Mouse (Mus musculus) right cerebral cortex, postnatal 25 days (tissue): ENCODE data around the gene Tssk4.
A peak's percentile ranks its signal among the peaks of the same experiment; 100 is the strongest.

Experiments
- DNase-seq: peaks from one replicate; pipeline ENCODE4 v3.0.0; 2022

Tssk4 gene

DNA sequence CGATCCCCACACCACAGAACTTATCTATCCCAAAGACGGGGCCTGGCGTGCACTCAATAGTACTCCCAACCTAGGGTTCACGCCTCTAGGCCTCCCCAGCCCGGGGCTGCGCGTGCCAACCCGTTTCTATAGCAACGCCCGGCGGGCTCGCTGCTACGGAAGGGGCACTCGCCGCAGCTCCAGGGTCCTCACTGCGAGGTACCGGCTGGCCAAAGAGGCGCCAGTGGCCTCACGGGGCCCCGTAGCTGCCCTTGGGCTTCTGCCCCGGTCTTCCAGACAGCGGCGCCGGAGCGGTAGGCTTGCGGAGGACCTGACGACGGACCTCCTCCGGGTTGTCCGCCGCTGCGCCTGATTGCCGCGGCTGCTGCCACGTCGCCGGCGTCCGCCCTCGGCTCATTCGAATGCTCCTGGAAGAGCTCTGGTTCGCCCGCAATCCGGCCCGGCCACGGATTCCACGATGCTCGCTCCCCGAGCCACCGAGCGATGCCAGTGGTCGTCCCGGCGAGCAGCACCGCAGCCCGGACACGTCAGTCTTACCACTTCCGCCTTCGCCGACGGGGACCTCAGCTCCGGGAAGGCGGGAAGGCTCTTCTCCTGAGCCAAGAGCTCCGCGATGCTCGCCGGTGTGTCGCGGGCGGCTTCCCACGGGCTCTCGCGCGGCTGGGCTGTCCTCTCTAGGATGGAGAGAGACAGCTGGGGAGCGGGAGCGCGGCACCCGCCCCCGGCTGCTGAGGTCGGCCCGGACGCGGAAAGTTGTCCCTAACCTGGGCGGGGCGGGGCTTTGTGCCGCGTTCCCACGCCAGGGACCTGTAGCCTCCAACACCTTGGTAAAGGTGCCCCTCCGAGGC, 6.7 kb upstream of the Tssk4 start, which contains the start of gene Tm9sf1:
Gene Tm9sf1 (minus strand): TSS at position 747 of the 848 bp plus-strand sequence.
- DNase-seq: peak; percentile 93

DNA sequence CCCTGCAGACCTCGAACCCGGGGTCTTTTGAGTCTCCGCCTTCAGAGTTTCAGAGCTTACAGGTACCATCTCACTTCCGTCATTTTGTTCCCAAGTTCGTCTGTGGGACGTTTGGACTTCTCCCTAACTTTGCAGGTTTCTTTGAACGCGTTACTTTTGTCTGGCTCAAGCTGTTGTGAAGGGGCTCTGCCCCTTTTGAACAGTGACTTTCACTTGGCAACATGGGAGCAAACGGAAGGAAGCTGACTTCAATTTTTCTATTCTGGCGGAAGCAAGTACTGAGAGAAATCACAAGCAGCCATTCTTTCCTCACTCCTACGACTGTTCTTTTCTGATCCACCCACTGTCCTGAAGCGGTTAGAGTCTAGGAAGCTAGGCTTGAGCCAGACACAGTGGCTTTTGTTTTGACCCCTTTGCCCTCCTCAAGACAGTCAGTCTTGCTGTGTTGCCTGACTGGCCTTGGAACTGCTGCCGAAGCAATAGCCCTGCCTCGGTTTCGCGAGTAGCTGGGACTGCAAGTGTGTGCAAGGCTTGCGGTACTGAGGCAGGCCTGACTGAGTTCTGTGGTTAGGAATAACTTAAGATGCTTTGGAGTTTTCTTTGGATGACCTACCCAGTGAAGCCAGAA, 5.6 kb upstream of the Tssk4 start:
- DNase-seq: no peak

DNA sequence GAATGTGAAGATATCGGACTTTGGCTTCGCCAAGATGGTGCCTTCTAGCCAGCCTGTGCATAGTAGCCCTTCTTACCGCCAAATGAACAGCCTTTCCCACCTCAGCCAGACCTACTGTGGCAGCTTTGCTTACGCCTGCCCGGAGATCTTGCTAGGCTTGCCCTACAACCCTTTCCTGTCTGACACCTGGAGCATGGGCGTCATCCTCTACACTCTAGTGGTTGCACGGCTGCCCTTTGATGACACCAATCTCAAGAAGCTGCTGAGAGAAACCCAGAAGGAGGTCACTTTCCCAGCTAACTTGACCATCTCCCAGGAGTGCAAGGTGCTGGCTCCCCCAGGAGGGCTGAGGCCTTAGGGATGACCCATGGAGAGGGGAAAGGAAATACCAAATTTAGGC, 1.5 kb downstream of the Tssk4 start:
- no peak for DNase-seq

DNA sequence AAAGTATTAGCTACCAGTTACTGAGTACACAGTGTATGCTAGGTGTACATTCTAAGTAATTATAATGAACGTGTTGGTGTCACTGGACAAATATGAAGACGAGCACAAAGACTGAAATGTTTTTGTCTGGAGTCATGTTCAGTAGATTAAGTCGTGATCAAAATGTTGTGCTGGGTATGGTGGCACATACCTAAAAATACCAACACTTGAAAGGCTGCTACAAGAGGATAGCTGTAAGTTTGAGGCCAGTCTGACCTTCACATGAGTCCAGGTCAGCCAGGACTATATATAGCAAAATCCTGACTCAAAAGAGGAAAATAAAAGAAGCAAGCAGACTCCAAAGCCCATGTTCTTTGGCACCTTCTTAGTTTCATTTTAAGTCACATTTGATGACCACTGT, 7.0 kb downstream of the Tssk4 start:
- DNase-seq: no peak

DNA sequence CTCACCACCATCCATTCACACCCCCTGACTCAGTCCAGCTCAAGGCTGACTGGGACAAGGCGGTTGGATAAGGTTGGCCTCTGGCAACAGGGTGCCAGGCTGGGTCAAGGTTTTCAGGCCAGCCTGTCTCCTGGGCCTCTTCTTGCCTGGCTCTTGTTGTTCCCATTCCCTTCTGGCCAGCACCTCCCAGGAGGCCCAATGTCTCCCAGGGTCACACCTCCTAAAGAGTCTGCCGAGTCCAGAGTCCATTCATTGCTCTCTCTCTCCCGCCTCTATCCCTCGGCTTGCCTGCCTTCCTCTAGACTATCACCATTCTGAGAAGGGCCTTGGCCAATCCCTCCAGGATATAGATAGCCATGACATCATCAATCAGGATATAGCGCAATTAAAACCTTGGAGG, 8.0 kb downstream of the Tssk4 start:
- no peak for DNase-seq

DNA sequence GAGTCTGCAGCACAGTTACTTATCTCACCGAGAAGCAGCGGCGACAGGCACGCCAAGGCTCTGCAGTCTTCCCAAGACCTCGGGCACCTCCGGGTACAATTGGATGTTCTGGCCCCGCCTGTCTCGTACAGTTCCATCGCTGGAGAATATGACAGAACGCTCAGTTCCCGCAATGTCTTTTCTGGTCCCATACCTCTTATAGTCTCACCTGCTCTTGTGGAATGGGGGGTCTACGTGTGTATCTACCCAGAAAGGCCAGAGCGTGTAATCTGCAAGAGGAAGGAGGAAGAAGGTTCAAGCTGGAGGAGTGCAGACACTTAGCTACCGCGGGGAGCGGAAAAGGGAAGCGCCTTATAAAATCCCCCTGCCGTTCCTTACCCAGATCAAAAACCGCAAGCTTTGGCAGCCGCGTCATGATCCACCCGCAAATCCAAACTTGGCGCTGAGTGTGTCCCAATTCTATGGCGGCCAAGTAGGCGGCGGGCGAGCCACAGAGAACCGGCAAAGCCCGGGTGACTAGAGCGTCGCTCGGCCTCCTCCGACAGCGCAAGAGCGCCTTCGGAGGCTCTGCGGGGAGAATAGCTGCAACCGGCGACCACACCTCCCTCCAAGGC, 10.1 kb downstream of the Tssk4 start, which contains the start of gene Mdp1:
Gene Mdp1 (minus strand): TSS at position 549 of the 614 bp plus-strand sequence.
- DNase-seq: peak; percentile 84

DNA sequence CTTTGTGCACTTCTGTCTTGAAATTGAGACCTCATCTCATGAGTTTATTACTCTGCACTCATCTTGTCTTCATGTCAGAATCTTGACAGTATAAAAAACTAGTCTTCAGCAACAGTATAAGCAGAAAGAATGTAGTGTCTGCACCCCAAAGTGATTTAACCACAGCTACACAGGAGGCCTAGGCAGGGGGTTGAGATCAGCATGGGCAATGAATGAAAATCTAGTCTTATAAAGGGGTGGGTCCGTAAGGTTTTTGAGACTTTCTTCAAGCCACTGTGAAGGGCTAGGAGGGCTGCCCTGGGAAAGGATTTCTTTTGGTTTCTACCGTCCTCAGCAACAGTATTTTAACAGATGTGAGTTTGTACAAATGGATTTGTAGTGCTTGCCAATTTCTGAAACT, 10.7 kb downstream of the Tssk4 start:
- no peak for DNase-seq

DNA sequence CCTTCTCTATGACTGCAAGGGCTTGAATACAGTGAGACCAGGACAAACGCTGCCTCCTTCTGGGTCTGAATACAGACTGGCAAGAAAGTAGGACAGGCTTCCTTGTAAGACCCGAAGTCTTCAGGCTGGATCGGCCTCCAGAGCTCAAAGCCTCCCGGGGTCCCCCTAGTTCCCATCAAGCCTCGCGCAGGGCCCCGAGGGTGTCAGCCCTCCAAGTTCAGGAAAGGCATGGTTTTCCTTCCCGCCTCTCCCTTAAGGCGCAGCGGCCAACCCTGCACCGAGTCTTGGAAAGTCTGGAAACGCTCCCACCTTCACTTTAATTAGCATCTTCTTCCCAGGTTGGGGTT, 21.5 kb downstream of the Tssk4 start:
- no peak for DNase-seq

DNA sequence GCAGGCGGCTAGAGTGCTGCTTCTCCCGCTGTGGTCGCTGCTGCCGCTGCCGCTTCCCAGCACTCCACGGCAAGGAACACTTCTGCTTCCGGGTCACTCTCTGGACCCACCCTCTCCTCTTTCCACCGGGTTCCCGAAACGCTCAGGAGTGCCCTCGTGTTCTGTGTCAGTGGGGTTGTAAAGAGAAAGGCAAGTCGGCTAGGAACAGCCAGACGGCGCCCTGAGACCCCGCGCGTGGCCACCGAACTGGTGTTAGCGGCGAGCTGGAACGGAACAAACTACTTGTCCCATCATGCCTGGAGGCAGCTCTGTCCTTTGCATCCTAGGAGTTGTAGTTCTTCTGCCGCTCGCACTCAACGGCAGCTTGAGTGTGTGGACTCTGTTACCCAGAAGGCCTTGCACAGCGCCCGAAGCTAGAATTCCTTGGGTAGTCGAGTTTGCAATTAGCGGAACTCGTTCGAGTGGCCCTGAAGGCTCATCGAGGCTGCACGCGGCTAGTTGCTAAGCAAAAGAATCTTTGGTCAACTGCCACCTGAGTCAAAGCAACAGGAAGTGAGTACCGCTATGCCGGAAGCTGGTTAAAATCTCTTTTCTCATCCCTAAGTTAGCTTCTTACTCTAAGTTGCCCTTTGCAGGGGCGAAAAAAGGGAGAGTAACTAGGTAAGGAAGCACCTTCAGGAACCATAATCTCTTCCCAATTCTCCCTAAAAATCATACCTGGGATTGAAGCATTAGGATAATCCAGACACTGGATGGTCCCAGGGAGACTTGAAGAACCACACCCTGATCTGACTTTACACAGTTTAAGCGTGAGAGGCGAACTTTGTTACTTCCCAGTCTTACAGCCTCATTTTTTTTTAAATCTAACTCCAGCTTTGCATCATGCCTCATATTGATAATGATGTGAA, 22.1 kb downstream of the Tssk4 start, which contains the start of the genes Gmpr2 and Nedd8:
Gene Gmpr2 (plus strand): TSS at position 109 of the 908 bp plus-strand sequence.
Gene Nedd8 (minus strand): TSS at position 292 of the 908 bp plus-strand sequence.
- peak; percentile 93 for DNase-seq

DNA sequence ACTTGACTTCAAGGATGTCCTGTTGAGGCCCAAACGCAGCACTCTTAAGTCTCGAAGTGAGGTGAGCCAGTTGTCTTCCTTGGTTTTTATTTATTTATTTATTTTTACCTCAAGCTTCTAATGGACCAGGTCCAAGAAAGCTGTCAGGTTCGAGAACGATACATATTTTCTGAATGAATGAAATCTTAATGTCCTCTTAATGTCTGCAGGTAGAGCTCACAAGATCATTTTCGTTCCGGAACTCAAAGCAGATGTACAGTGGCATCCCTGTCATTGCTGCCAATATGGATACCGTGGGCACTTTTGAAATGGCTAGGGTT, 22.7 kb downstream of the Tssk4 start:
- DNase-seq: no peak

DNA sequence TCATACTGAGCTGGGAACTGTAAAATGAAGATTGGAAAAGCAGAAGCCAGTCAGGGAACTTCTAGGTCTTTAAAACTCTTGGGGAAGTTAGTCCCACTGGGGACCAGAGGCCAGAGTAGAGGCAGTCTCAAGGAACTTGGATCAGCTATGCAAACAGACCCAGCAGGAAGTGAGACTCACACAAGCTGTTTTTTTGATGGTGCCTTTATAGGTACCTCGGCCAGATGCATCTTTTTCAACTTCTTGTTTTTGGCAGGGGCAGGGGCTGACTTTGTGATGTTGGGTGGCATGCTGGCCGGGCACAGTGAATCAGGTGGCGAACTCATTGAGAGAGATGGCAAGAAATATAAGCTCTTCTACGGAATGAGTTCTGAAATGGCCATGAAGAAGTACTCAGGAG, 27.6 kb downstream of the Tssk4 start:
- DNase-seq: no peak

DNA sequence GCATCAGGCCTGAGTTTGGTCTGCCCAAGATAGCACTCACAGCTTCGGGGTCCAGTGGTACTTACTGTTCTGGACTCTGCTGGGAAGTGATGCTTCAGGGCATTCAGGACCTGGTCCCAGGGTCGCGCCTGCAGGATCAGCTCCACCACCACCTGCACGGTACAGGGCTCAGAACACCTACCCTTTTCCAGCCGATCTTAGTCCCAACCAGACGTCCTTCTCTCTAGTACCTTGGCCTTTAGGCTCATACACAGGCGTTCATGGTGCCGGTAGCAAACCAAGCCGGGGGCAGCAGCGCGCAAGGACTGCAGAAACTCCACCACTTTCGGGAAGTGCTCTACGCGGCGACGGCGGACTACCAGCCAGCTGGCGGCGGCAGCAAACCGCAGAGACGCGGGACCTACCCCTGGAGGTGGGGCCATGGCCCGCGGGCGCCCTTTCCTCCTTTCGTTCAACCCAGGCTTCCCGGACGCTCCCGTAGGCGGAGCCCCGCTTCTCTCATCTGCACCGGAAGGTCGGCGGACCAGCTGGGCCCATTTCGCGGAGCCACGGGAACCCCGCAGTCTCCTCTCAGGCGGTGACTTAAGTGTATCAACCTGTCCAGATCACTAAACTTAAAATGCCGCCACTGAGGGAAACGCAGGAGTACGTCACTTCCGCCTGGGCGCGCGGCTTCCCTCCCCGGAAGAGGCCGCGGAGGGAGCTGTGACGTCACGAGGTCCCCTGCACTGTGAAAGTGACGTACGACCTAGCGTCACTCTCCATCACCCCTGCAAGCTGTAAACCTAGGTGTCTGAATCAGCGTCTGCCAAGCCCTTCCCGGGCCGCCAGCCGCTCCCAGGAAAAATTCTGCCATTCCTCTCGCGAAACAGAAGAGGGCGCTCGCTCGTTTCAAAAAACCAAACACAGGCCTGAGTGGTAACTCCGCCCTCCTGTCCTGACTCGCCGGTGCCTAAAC, 31.5 kb downstream of the Tssk4 start, which contains the start of gene Tinf2:
Gene Tinf2 (minus strand): TSS at position 661 of the 958 bp plus-strand sequence.
- peak; percentile 96 for DNase-seq

DNA sequence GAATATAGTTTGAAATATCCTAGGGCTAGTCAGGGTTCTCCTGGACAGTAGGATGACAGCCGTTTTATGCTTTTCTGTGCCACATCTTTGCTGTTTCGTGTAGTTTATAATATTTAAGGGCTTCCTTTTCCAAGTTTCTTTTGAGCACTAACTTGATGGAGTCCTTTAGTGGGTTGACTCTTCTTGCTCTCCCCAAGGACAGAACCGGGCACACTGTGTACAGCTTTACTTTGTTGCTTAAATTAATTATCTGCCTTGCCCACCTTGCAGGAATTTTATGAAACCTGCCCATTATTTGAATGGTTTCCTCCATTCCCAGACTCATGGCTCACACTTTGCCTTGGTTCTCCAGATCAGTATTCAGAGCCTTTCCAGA, 32.1 kb downstream of the Tssk4 start:
- no peak for DNase-seq

DNA sequence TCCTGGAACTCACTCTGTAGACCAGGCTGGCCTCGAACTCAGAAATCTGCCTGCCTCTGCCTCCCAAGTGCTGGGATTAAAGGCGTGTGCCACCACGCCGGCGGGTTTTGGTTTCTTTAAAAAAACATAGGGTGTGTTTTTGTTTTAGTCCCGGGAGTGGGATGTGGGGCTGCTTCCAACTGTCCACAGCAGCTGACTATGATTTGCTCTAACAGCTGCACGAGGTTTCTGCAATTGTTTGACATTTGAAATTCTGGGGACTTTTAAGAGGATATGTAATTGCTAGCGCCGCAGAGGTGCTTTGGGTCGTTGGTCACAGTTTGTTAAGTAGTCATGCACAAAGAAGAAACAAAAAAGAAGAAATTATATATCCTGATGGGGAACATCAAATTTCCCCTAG, 39.4 kb downstream of the Tssk4 start:
- no peak for DNase-seq

DNA sequence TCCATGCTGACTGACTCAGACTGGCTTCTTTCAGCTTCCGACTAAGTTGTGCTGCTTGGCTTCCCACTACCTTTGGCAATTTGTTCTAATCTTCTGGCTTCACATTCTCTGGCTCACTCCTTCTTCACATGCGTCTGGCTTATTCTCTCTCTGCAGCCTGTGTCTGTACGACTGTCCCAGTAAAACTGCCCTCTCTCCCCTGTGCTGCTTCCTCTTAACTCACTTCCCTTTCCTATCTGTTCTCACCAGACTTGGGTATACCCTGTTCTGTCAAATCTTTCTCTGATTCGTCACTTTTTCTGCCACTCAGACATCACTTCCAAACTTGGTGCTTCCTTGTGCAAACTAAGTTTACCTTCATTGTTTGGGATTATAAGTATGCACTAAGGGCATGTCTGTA, 47.2 kb downstream of the Tssk4 start:
- no peak for DNase-seq

DNA sequence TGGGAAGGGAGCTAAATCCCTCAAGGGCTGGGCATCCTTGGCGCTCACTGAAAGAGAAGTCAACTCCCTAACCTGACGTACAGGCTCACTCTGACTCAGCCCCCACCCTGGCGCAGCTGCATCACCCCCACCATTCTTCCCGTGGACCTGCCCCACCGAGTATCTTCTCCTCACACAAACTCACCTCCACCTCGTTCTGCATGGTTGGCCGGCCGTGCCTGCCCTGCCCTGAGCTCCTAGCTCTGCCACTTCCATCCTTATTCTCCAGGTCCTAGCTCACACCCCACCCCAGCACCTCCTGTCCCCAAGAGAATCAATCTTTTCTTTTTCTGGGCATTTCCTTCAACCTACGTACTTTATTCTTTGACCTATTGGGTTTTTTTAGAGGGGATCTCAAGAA, 51.1 kb downstream of the Tssk4 start:
- no peak for DNase-seq
